Mouse (Mus musculus) left cerebral cortex, postnatal 36 days (tissue): ENCODE data around the gene Wfdc1. TPM values are rescaled to one million over a fixed set of nuclear protein-coding genes. Genes with fewer than 3 reads are reported as not detected.

Experiments used
- DNase-seq, 2 experiments: peaks; one replicate each; pipeline ENCODE4 v3.0.0; 2021 to 2022; ENCODE audit warnings: low spot score in 2 of 2, mixed read lengths in 1 of 2
- intact Hi-C: fragments of 180-260 bp; cut with DNase I; formaldehyde crosslinking; loops from one replicate; pipeline ENCODE4 v1.15.1; 2025
- total RNA-seq, 2 experiments: library from RNA; stranded (reverse); gene quantifications; 2 replicates each; pipeline ENCODE4 v1.2.3; 2021

The Wfdc1 gene
- total RNA-seq, 2 experiments from 2014 or later: 7.3 to 10.7 TPM

- DNase-seq: peak; percentile 85 to 87
- intact Hi-C loops: loop anchor here (2.0 kb wide), 1 partner anchor 232 kb away; no protein-coding TSS in a partner anchor
Measured at GRCm38 (mm10) chr8:119676389-119676788, 10.2 kb downstream of the Wfdc1 start.

GRCm38 (mm10) chr8:119678138-119678843 lies 12.1 kb downstream of the Wfdc1 start:
- intact Hi-C loops: no loop called here
- no peak for DNase-seq

GRCm38 (mm10) chr8:119679184-119679583 lies 13.0 kb downstream of the Wfdc1 start:
- no peak for DNase-seq
- intact Hi-C loops: no loop called here

GRCm38 (mm10) chr8:119690602-119691001 lies 24.4 kb downstream of the Wfdc1 start:
- intact Hi-C loops: no loop called here
- no peak for DNase-seq

GRCm38 (mm10) chr8:119691989-119692388 lies 25.8 kb downstream of the Wfdc1 start:
- no peak for DNase-seq
- intact Hi-C loops: no loop called here

GRCm38 (mm10) chr8:119694696-119695095 lies 28.5 kb downstream of the Wfdc1 start:
- DNase-seq: no peak
- intact Hi-C loops: no loop called here

- intact Hi-C loops: no loop called here
- DNase-seq: no peak
Measured at GRCm38 (mm10) chr8:119697163-119697562, 31.0 kb downstream of the Wfdc1 start.

GRCm38 (mm10) chr8:119698960-119699359 lies 32.8 kb downstream of the Wfdc1 start:
- DNase-seq: peak in 1 of 2 experiments; percentile 26
- intact Hi-C loops: no loop called here

GRCm38 (mm10) chr8:119699549-119700134 lies 33.5 kb downstream of the Wfdc1 start, which contains the start of gene Atp2c2:
Atp2c2 (plus strand) TSS chr8:119700009.
- DNase-seq: no peak
- intact Hi-C loops: loop anchor here (10.0 kb wide), 1 partner anchor 225 kb away; no protein-coding TSS in a partner anchor

- intact Hi-C loops: loop anchor here (10.0 kb wide), 1 partner anchor 222 kb away; no protein-coding TSS in a partner anchor
Measured at GRCm38 (mm10) chr8:119702965-119703364, 36.8 kb downstream of the Wfdc1 start.

GRCm38 (mm10) chr8:119707146-119707545 lies 41.0 kb downstream of the Wfdc1 start:
- no peak for DNase-seq
- intact Hi-C loops: loop anchor here (10.0 kb wide), 1 partner anchor 218 kb away; no protein-coding TSS in a partner anchor

More at GRCm38 (mm10) chr8:119702965-119703364, 36.8 kb downstream of the Wfdc1 start:
- no peak for DNase-seq

- intact Hi-C loops: loop anchor here (10.0 kb wide), 1 partner anchor 216 kb away; no protein-coding TSS in a partner anchor
- no peak for DNase-seq
Measured at GRCm38 (mm10) chr8:119708471-119708870, 42.3 kb downstream of the Wfdc1 start.

- intact Hi-C loops: loop anchor here (10.0 kb wide), 1 partner anchor 216 kb away; no protein-coding TSS in a partner anchor
- DNase-seq: no peak
Measured at GRCm38 (mm10) chr8:119708878-119709702, 42.9 kb downstream of the Wfdc1 start.

- intact Hi-C loops: loop anchor here (10.0 kb wide), 1 partner anchor 215 kb away; no protein-coding TSS in a partner anchor
- no peak for DNase-seq
Measured at GRCm38 (mm10) chr8:119709703-119710093, 43.5 kb downstream of the Wfdc1 start.

- intact Hi-C loops: no loop called here
- no peak for DNase-seq
Measured at GRCm38 (mm10) chr8:119712226-119712625, 46.1 kb downstream of the Wfdc1 start.

- DNase-seq: no peak
- intact Hi-C loops: no loop called here
Measured at GRCm38 (mm10) chr8:119713421-119713820, 47.3 kb downstream of the Wfdc1 start.

- intact Hi-C loops: no loop called here
- DNase-seq: no peak
Measured at GRCm38 (mm10) chr8:119715221-119715620, 49.1 kb downstream of the Wfdc1 start.

- intact Hi-C loops: no loop called here
- DNase-seq: no peak
Measured at GRCm38 (mm10) chr8:119716730-119717299, 50.6 kb downstream of the Wfdc1 start.

- intact Hi-C loops: no loop called here
- no peak for DNase-seq
Measured at GRCm38 (mm10) chr8:119717765-119718164, 51.6 kb downstream of the Wfdc1 start.
